Mouse (Mus musculus): Measurements from ENCODE around the gene Pla2g4d.
"Not testable (repeated sequence)": the region's sequence is repeated elsewhere in the genome, so short reads cannot be mapped to it uniquely, and the experiment has no call there.

Gene Pla2g4d

GRCm38 (mm10) chr2:120238733-120239132 lies 50.3 kb downstream of the Pla2g4d start:
- H3K36me3 ChIP-seq (ENCODE audit: control insufficient read depth, insufficient read depth, low read length, poor library complexity, severe bottlenecking); DNase-seq (ENCODE audit: low read depth, low spot score); H3K27me3 ChIP-seq (ENCODE audit: control insufficient read depth, insufficient read depth, low read length, poor library complexity, severe bottlenecking): not testable (repeated sequence)

DNA sequence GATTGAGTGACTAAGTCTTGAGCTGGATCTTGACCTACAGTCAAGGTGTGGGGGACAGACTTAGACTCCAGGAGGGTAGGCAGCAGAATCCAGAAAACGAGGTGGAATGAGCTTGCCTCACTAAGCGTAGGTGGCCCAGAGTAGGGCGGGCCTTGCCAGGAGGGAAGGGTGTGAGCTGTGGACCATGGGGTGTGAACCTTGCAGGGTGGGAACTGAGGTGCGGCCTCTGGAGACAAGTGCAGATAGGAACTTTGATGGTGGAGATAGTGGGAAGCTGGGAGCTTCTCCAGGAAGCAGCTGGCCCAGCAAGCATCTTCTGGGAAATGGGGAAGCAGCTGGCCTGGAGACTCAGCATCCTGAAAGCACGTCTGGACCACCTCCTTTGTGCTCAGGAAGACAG lies 51.2 kb downstream of the Pla2g4d start:
- no peak for DNase-seq (ENCODE audit: low read depth, low spot score)
- Histone ChIP-seq H3K36me3 (ENCODE audit: control insufficient read depth, insufficient read depth, low read length, poor library complexity, severe bottlenecking) (no peaks in the 10 kb centered on the region), H3K27me3 (ENCODE audit: control insufficient read depth, insufficient read depth, low read length, poor library complexity, severe bottlenecking) (no peaks in the 10 kb centered on the region)

GRCm38 (mm10) chr2:120235947-120236640 lies 52.9 kb downstream of the Pla2g4d start:
- Histone ChIP-seq H3K27me3 (ENCODE audit: control insufficient read depth, insufficient read depth, low read length, poor library complexity, severe bottlenecking) (no peaks in the 10 kb centered on the region), H3K36me3 (ENCODE audit: control insufficient read depth, insufficient read depth, low read length, poor library complexity, severe bottlenecking) (no peaks in the 10 kb centered on the region)
- no peak for DNase-seq (ENCODE audit: low read depth, low spot score)

- DNase-seq (ENCODE audit: low read depth, low spot score), result no peak
- Histone ChIP-seq H3K27me3 (ENCODE audit: control insufficient read depth, insufficient read depth, low read length, poor library complexity, severe bottlenecking) (no peaks in the 10 kb centered on the region), H3K36me3 (ENCODE audit: control insufficient read depth, insufficient read depth, low read length, poor library complexity, severe bottlenecking) (no peaks in the 10 kb centered on the region)
Observed at GRCm38 (mm10) chr2:120235381-120235780, 53.6 kb downstream of the Pla2g4d start.

DNA sequence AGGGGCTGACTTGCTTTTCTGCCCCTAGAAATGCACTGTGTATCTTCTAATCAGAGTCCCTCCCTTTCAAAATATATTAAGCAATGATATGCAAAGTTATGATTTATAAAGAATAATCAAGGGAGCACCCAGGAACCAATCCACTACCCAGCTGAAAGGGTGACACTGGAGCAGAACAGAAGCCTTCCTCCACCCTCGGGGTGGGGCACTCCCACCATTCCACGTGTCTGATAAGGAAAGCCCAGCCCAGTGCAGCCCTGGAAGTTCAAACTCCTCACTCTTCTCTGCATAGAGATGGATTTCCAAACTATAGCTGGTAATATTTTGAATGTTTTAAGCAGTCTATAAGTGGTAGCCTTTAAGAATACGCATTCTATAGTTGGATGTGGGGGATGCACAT lies 57.4 kb downstream of the Pla2g4d start:
- no peaks in the 10 kb centered on the region for H3K27me3 ChIP-seq (ENCODE audit: control insufficient read depth, insufficient read depth, low read length, poor library complexity, severe bottlenecking)
- no peaks in the 10 kb centered on the region for H3K36me3 ChIP-seq (ENCODE audit: control insufficient read depth, insufficient read depth, low read length, poor library complexity, severe bottlenecking)
- no peak for DNase-seq (ENCODE audit: low read depth, low spot score)

All from splenic B cell, adult 2 months (primary cell).